In the genomic region with DNA sequence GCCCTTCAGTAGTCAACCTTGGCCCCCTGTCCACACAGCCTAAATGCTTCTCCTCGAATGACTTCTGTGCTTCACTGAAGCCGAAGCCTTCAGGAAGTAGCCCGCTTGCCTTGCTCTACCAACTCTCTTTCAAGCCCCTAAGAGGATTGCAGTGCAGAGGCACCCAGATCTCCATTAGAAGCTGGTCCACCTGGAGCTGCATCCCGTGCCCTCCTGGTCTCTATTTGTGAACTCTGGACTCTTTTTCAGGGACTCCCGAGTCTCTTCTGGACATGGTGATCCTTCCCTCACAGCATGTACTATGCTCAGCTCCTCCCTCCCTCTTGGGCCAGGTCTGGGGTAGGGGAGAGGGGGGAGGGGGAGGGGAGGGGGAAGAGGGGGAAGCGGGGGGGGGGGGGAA, we compare ENCODE assay signal across 25 mouse cellular contexts. TPM values are rescaled to one million over a fixed set of nuclear protein-coding genes. Genes with fewer than 3 reads are reported as not detected.
"Had no signal": no experiment of that assay in that cellular context is flagged by ENCODE, and none has a peak within 500 bp of the region (broad histone marks: within the 10 kb centered on the region; RNA-seq: fewer than 3 reads in every experiment).

No protein-coding gene starts in this region.

- H3K4me1 ChIP-seq: limb, embryonic 15.5 days; stomach, embryonic 15.5 days had no signal

- H3K9ac ChIP-seq: limb, embryonic 12.5 days; limb, embryonic 15.5 days; liver, embryonic 14.5 days; liver, postnatal 0 days; lung, embryonic 14.5 days; midbrain, embryonic 13.5 days; neural tube, embryonic 13.5 days; stomach, embryonic 15.5 days had no signal

- H3K36me3 ChIP-seq: limb, embryonic 12.5 days; limb, embryonic 15.5 days; midbrain, embryonic 10.5 days; midbrain, embryonic 13.5 days; neural tube, embryonic 13.5 days; stomach, embryonic 15.5 days had no signal

- H3K4me2 ChIP-seq: limb, embryonic 12.5 days; limb, embryonic 15.5 days; liver, embryonic 11.5 days; lung, embryonic 14.5 days; midbrain, embryonic 13.5 days; neural tube, embryonic 13.5 days; stomach, embryonic 15.5 days had no signal

- H3K9me3 ChIP-seq: limb, embryonic 12.5 days; limb, embryonic 15.5 days; midbrain, embryonic 10.5 days; neural tube, embryonic 13.5 days; stomach, embryonic 15.5 days had no signal

- ATAC-seq: inflammation-experienced regulatory T-cells, adult 6 months; intestine, embryonic 16.5 days; lung, postnatal 0 days; midbrain, embryonic 13.5 days; midbrain, embryonic 16.5 days had no signal

- H3K27me3 ChIP-seq: limb, embryonic 12.5 days; limb, embryonic 15.5 days; midbrain, embryonic 13.5 days; neural tube, embryonic 13.5 days; stomach, embryonic 15.5 days had no signal

- H3K27ac ChIP-seq: kidney, postnatal 0 days; limb, embryonic 12.5 days; limb, embryonic 15.5 days; liver, embryonic 14.5 days; midbrain, embryonic 10.5 days; midbrain, embryonic 13.5 days; neural tube, embryonic 13.5 days; stomach, embryonic 15.5 days had no signal

- H3K4me3 ChIP-seq: limb, embryonic 12.5 days; limb, embryonic 15.5 days; megakaryocyte, embryonic 14.5 days; midbrain, embryonic 10.5 days; midbrain, embryonic 13.5 days; myocyte; neural tube, embryonic 13.5 days; stomach, embryonic 15.5 days had no signal

- DNase-seq: left cerebral cortex, postnatal 4 days; liver, postnatal 0 days; lung, embryonic 14.5 days; lung, postnatal 36 days; retina, postnatal 1 day; right cerebral cortex, postnatal 25 days; spleen, adult 18-20 months; thymus, adult 2 months; thymus, postnatal 14 days; thymus, postnatal 4 days had no signal

RNA-seq across cellular contexts. Expression of a gene that starts 14.1 kb away (rescaled TPM):
- polyA plus RNA-seq: inflammation-experienced regulatory T-cells, adult 6 months had no signal
